Mouse (Mus musculus) CH12.LX (cell line): ENCODE data around the gene Osbpl3. TPM values are rescaled to one million over a fixed set of nuclear protein-coding genes. Genes with fewer than 3 reads are reported as not detected.

Experiments used
- DNase-seq: peaks from one replicate; pipeline ENCODE4 v3.0.0-alpha.2; 2013; ENCODE audit errors: extremely low read depth
- H3K27ac ChIP-seq: 2 replicates; pipeline ENCODE4 v1.5.1; 2012; ENCODE audit warnings: low read depth, mild to moderate bottlenecking, control low read depth, moderate library complexity; ENCODE audit not compliant: insufficient read depth
- H3K27me3 ChIP-seq: replicated peaks from 2 replicates; pipeline ENCODE3; 2012; ENCODE audit warnings: inconsistent platforms
- H3K36me3 ChIP-seq, 2 experiments: replicated peaks in 1 of 2; 2 replicates each; pipeline versions ENCODE3 to v1.6.1; 2012; ENCODE audit warnings: inconsistent platforms in 1 of 2, low read length in 1 of 2, mild to moderate bottlenecking in 1 of 2, mixed read lengths in 1 of 2, moderate library complexity in 1 of 2; ENCODE audit not compliant: control insufficient read depth in 1 of 2, insufficient read depth in 1 of 2
- H3K4me1 ChIP-seq, 2 experiments: 2 replicates each; pipeline ENCODE4 v1.6.1; 2012; ENCODE audit warnings: inconsistent platforms in 1 of 2, moderate library complexity in 1 of 2; ENCODE audit not compliant: insufficient read depth in 2 of 2, control insufficient read depth in 1 of 2
- H3K4me2 ChIP-seq: 2 replicates; pipeline ENCODE4 v1.6.1; 2012; ENCODE audit warnings: low read depth, mild to moderate bottlenecking, control low read depth; ENCODE audit not compliant: poor library complexity, insufficient read depth, severe bottlenecking
- H3K4me3 ChIP-seq, 3 experiments: fragments of 150-350 bp in 1 of 3; sonication (generic) in 1 of 3; replicated peaks in 1 of 3; 2 replicates each; pipeline versions ENCODE3 to v1.5.1; 2011 to 2012; ENCODE audit warnings: low read depth in 2 of 3, low read length in 2 of 3, mild to moderate bottlenecking in 2 of 3, moderate library complexity in 2 of 3, control low read depth in 1 of 3, improper control_type of control experiment in 1 of 3, inconsistent platforms in 1 of 3, mixed read lengths in 1 of 3; ENCODE audit not compliant: poor library complexity in 1 of 3
- H3K79me2 ChIP-seq: replicated peaks from 2 replicates; pipeline ENCODE4 v1.6.1; 2012; ENCODE audit warnings: mild to moderate bottlenecking, moderate library complexity; ENCODE audit not compliant: control insufficient read depth, poor library complexity, insufficient read depth, severe bottlenecking; ENCODE audit errors: extremely low read depth
- H3K9ac ChIP-seq: 2 replicates; pipeline ENCODE4 v1.6.1; 2012; ENCODE audit warnings: low read depth, mild to moderate bottlenecking, control low read depth, moderate library complexity; ENCODE audit not compliant: insufficient read depth
- H3K9me3 ChIP-seq: replicated peaks from 2 replicates; pipeline ENCODE3; 2012; ENCODE audit warnings: low read length, inconsistent platforms, mixed read lengths
- BHLHE40 ChIP-seq: IDR thresholded peaks from 2 replicates; pipeline ENCODE4 v1.6.1; 2011; ENCODE audit warnings: mild to moderate bottlenecking, low read depth, low read length, improper control_type of control experiment
- CHD1 ChIP-seq: IDR thresholded peaks from 2 replicates; pipeline ENCODE4 v1.6.1; 2012; ENCODE audit warnings: low read depth, low read length, improper control_type of control experiment, inconsistent platforms
- CHD2 ChIP-seq: IDR thresholded peaks from 2 replicates; pipeline ENCODE4 v1.6.1; 2011; ENCODE audit warnings: low read length, improper control_type of control experiment
- E2F4 ChIP-seq: IDR thresholded peaks from 2 replicates; pipeline ENCODE4 v1.6.1; 2011; ENCODE audit warnings: low read depth, low read length, improper control_type of control experiment; ENCODE audit not compliant: insufficient replicate concordance
- ELF1 ChIP-seq: IDR thresholded peaks from 2 replicates; pipeline ENCODE4 v1.6.1; 2014; ENCODE audit warnings: low read depth, mild to moderate bottlenecking, inconsistent platforms, low read length, improper control_type of control experiment
- EP300 ChIP-seq: IDR thresholded peaks from 2 replicates; pipeline ENCODE4 v1.6.1; 2011; ENCODE audit warnings: low read length, improper control_type of control experiment
- ETS1 ChIP-seq: conservative IDR thresholded peaks from 2 replicates; pipeline ENCODE4 v1.6.1; 2012; ENCODE audit warnings: low read depth, mild to moderate bottlenecking, inconsistent platforms, low read length, improper control_type of control experiment, moderate library complexity
- GABPA ChIP-seq: IDR thresholded peaks from 2 replicates; pipeline ENCODE4 v1.6.1; 2012; ENCODE audit warnings: low read depth, low read length, improper control_type of control experiment, inconsistent platforms; ENCODE audit not compliant: insufficient replicate concordance
- IRF4 ChIP-seq: IDR thresholded peaks from 2 replicates; pipeline ENCODE4 v1.6.1; 2014; ENCODE audit warnings: low read depth, mild to moderate bottlenecking, inconsistent platforms, low read length, improper control_type of control experiment
- JUN ChIP-seq: IDR thresholded peaks from 2 replicates; pipeline ENCODE4 v1.6.1; 2011; ENCODE audit warnings: low read depth, mild to moderate bottlenecking, low read length, improper control_type of control experiment, moderate library complexity; ENCODE audit not compliant: insufficient read depth
- JUND ChIP-seq: conservative IDR thresholded peaks from 2 replicates; pipeline ENCODE4 v1.6.1; 2011; ENCODE audit warnings: low read depth, low read length, improper control_type of control experiment
- KAT2A ChIP-seq: IDR thresholded peaks from 2 replicates; pipeline ENCODE4 v1.6.1; 2012; ENCODE audit warnings: low read length, improper control_type of control experiment, inconsistent platforms; ENCODE audit not compliant: insufficient replicate concordance
- MAX ChIP-seq: IDR thresholded peaks from 2 replicates; pipeline ENCODE4 v1.6.1; 2011; ENCODE audit warnings: low read length, improper control_type of control experiment
- MEF2A ChIP-seq: IDR thresholded peaks from 2 replicates; pipeline ENCODE4 v1.6.1; 2014; ENCODE audit warnings: low read depth, mild to moderate bottlenecking, inconsistent platforms, low read length, improper control_type of control experiment, borderline replicate concordance
- MYC ChIP-seq: IDR thresholded peaks from 2 replicates; pipeline ENCODE4 v1.6.1; 2011; ENCODE audit warnings: low read depth, mild to moderate bottlenecking, improper control_type of control experiment, low read length
- NRF1 ChIP-seq: IDR thresholded peaks from 2 replicates; pipeline ENCODE4 v1.6.1; 2014; ENCODE audit warnings: low read depth, mild to moderate bottlenecking, inconsistent platforms, low read length, improper control_type of control experiment, moderate library complexity
- SMC3 ChIP-seq: IDR thresholded peaks from 2 replicates; pipeline ENCODE4 v1.6.1; 2011; ENCODE audit warnings: low read depth, low read length, improper control_type of control experiment
- TCF12 ChIP-seq: IDR thresholded peaks from 2 replicates; pipeline ENCODE4 v1.6.1; 2014; ENCODE audit warnings: low read depth, mild to moderate bottlenecking, inconsistent platforms, low read length, improper control_type of control experiment
- USF1 ChIP-seq: IDR thresholded peaks from 2 replicates; pipeline ENCODE4 v1.6.1; 2014; ENCODE audit warnings: low read depth, mild to moderate bottlenecking, inconsistent platforms, low read length, improper control_type of control experiment
- ZC3H11A ChIP-seq: IDR thresholded peaks from 2 replicates; pipeline ENCODE4 v1.6.1; 2012; ENCODE audit warnings: low read depth, mild to moderate bottlenecking, inconsistent platforms, low read length, improper control_type of control experiment
- ZKSCAN1 ChIP-seq: IDR thresholded peaks from 2 replicates; pipeline ENCODE4 v1.6.1; 2012; ENCODE audit warnings: low read depth, inconsistent platforms, low read length, improper control_type of control experiment, borderline replicate concordance
- dilution Hi-C: fragments of 300-500 bp; cut with MboI; formaldehyde crosslinking; loops from 2 replicates; pipeline ENCODE4 v1.14.3; 2020; ENCODE audit warnings: low sequenced_read_pairs; ENCODE audit not compliant: extremely low pct_unique_long_range_greater_than_20kb, extremely low pct_ligation_motif_present
- in situ Hi-C: fragments of 300-500 bp; cut with MboI; formaldehyde crosslinking; loops from 3 replicates; pipeline ENCODE4 v1.14.3; 2019; ENCODE audit warnings: low sequenced_read_pairs, low pct_ligation_motif_present, low pct_unique_long_range_greater_than_20kb, mixed read lengths
- polyA plus RNA-seq: library from polyadenylated mRNA; unstranded; fragments of >175 nt; gene quantifications from 2 replicates; pipeline ENCODE4 v1.2.1, GENCODE M21; 2012; ENCODE audit warnings: low read depth; ENCODE audit not compliant: insufficient read length
- total RNA-seq, 2 experiments: library from RNA; depleted of rRNA; stranded (reverse); fragments of 300-350 nt in 1 of 2; fragments of >200 nt in 1 of 2; gene quantifications; 2 replicates each; pipeline ENCODE4 v1.2.3; 2012 to 2014

Gene Osbpl3
- total and polyA plus RNA-seq, 3 experiments, result 2.2 to 8.1 (median 3.5) TPM

DNA sequence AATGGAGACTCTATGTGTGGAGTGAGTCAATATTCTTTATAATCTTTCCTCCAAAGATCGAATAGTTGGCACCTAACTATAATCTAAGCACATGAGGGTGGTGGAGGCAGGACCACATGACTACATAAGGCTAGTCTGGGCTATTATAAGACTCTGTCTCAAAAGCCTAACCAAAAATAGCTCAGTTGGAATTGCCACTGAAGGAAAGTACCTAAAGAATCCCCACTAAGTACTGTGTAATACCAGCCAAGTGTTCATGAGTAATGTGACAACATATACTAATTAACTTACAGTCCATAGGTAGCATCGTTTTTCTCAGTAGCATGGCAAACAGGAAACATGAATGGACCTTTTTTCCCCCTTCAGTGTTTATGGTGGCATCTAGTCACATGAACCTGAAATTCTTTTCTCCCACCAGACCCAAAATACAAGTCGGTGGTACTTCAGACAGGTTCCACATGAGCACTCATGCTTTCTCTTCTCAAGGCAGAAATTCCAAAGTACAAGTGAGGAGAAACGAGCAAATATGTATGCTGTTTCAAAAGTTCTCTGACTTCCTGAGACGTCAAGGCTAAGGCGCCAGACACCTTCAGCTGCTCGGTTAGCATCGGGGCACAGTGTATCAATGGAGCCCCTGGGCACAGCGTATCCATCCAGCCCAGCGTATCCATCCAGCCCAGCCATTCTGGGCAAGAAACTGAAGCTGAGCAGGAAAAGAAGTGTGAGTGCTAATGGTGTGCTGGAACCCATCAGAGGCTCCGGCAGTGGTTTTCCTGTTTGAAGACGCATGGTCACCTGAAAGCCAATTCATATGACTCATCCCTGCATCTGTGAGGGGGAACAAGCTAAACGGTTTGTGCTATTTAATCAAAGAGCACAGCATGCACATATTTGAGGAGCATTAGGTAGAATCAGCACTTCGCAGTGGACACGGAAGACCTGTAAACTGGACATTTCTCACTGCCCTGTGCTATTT lies 120.9 kb downstream of the Osbpl3 start:
- in situ Hi-C loops, result no loop called here
- Histone ChIP-seq H3K4me3 (no peak overlapping the region), H3K9ac (peak overlapping the region; percentile 1; the same call in 1 of the 2 replicates), H3K27ac (peak overlapping the region; percentile 80), H3K4me1 (peaks cover 24 to 43% of the 10 kb centered on the region in 2 experiments), H3K36me3 (no peaks in the 10 kb centered on the region), H3K27me3 (no peaks in the 10 kb centered on the region), H3K79me2 (no peaks in the 10 kb centered on the region), H3K9me3 (no peaks in the 10 kb centered on the region), H3K4me2 (peak overlapping the region; percentile 25)
- dilution Hi-C loops, result no loop called here
- peak; percentile 35 for DNase-seq
- TF ChIP-seq IRF4 (peak; percentile 51), CHD2 (0 out of 2 replicates have a peak, but pooled peaks have one; percentile 39), USF1 (no peak), MYC (peak; percentile 46; the same call in 1 of the 2 replicates), TCF12 (peak; percentile 46; the same call in 1 of the 2 replicates), GABPA (no peak), ETS1 (peak; percentile 60), SMC3 (peak; percentile 8; the same call in 1 of the 2 replicates), BHLHE40 (peak; percentile 82), EP300 (peak; percentile 58), CHD1 (no peak), MAX (peak; percentile 54), KAT2A (no peak), MEF2A (peak; percentile 98), ZC3H11A (no peak), JUN (0 out of 2 replicates have a peak, but pooled peaks have one; percentile 33), NRF1 (no peak), E2F4 (no peak), JUND (peak; percentile 44; the same call in 1 of the 2 replicates), ELF1 (no peak), ZKSCAN1 (no peak)
